Mouse (Mus musculus) forebrain, embryonic 13.5 days (tissue): Measurements from ENCODE around the gene Pmp22. TPM values are rescaled to one million over a fixed set of nuclear protein-coding genes. Genes with fewer than 3 reads are reported as not detected.

Experiments used
- ATAC-seq: fragments of 200-750 bp; cut with Nextera tagmentation; 2 replicates; pipeline ENCODE4 v1.8.0; 2017
- H3K27ac ChIP-seq: fragments of 300-500 bp; sonication (generic); 2 replicates; pipeline ENCODE4 v1.5.1; 2015; ENCODE audit warnings: inconsistent platforms, mild to moderate bottlenecking, moderate library complexity
- H3K27me3 ChIP-seq: fragments of 300-500 bp; sonication (generic); 2 replicates; pipeline ENCODE4 v1.6.1; 2015; ENCODE audit warnings: mild to moderate bottlenecking, inconsistent platforms
- H3K36me3 ChIP-seq: fragments of 300-500 bp; sonication (generic); 2 replicates; pipeline ENCODE4 v1.6.1; 2015; ENCODE audit warnings: mild to moderate bottlenecking, inconsistent platforms; ENCODE audit not compliant: poor library complexity, severe bottlenecking
- H3K4me1 ChIP-seq: fragments of 300-500 bp; sonication (generic); 2 replicates; pipeline ENCODE4 v1.6.1; 2015; ENCODE audit warnings: inconsistent platforms
- H3K4me2 ChIP-seq: fragments of 300-500 bp; sonication (generic); 2 replicates; pipeline ENCODE4 v1.6.1; 2015; ENCODE audit warnings: inconsistent platforms, mild to moderate bottlenecking, moderate library complexity
- H3K4me3 ChIP-seq: fragments of 300-500 bp; sonication (generic); 2 replicates; pipeline ENCODE4 v1.5.1; 2015; ENCODE audit warnings: mild to moderate bottlenecking, inconsistent platforms
- H3K9ac ChIP-seq: fragments of 300-500 bp; sonication (generic); 2 replicates; pipeline ENCODE4 v1.6.1; 2015; ENCODE audit warnings: mild to moderate bottlenecking, inconsistent platforms
- H3K9me3 ChIP-seq: fragments of 300-500 bp; sonication (generic); replicated peaks from 2 replicates; pipeline ENCODE4 v1.6.1; 2016; ENCODE audit warnings: inconsistent platforms
- WGBS: fragments of 180-500 bp; shearing (Covaris S2); methylation state at CpG from one replicate; pipeline ENCODE4 v1.1.7; 2015; 5-methylcytosine and 5-hydroxymethylcytosine counted together
- polyA plus RNA-seq: library from polyadenylated mRNA; unstranded; fragments of >200 nt; fragmentation: Nextera tagmentation; extraction: Ambion mirVana; gene quantifications from 2 replicates; pipeline ENCODE4 v1.2.1, GENCODE M21; 2015

The Pmp22 gene
- polyA plus RNA-seq, 1 experiment from 2014 or later = 12.7 TPM

DNA sequence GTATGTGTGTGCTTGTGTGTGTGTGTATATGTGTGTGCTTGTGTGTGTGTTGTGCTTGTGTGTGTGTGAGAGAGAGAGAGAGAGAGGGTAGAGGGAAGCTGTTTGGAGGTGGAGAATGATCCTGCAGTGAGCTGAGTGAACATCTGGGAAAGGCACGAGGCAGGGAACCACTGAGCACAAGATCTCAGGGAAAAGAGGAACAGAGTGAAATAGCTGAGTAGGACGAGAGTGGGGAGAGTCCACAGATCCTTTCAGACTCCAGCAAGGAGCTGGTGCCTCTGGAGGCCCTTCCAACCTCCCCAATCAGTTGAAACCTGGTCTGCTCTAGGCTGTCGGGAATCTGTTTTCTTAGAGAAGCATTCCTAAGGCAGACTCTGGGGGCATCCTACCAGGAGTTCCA, 10.0 kb downstream of the Pmp22 start:
- Histone ChIP-seq H3K9ac (no peak overlapping the region), H3K4me2 (no peak overlapping the region), H3K36me3 (no peaks in the 10 kb centered on the region), H3K27ac (no peak overlapping the region), H3K9me3 (no peaks in the 10 kb centered on the region), H3K4me3 (no peak overlapping the region), H3K4me1 (no peaks in the 10 kb centered on the region), H3K27me3 (peaks cover 16% of the 10 kb centered on the region)
- WGBS = 78% methylated on average over 3 of the region's 3 CpGs
- ATAC-seq = no peak

- H3K27ac ChIP-seq = no peak overlapping the region
- no peak overlapping the region for H3K9ac ChIP-seq
- H3K27me3 ChIP-seq = no peaks in the 10 kb centered on the region
- no peaks in the 10 kb centered on the region for H3K4me1 ChIP-seq
- H3K9me3 ChIP-seq = no peaks in the 10 kb centered on the region
- ATAC-seq = no peak
- H3K4me2 ChIP-seq = no peak overlapping the region
- WGBS = 93% methylated on average over 5 of the region's 5 CpGs
- no peak overlapping the region for H3K4me3 ChIP-seq
- no peaks in the 10 kb centered on the region for H3K36me3 ChIP-seq
Observed at GRCm38 (mm10) chr11:63142311-63142710, 13.5 kb downstream of the Pmp22 start.

DNA sequence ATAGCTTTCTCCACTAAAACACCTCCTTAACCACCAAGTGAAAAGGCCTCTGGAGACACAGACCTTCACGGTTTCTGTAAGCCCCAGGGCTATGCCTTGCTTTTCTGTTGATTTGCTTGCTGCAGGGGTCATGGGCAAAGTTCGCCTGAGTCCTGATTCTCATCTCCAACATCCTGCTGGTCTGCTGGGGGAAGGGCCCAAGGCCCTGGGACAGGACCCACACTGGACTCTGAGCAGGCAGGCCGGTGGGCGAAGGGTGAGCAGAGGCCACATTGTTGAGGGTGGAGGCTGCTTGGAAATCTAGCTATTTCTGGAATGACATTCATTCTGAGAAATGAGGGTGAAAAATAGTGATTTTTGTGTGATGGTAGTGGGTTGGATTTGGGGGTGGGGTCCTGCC, 14.0 kb downstream of the Pmp22 start:
- 89% methylated on average over 4 of the region's 4 CpGs for WGBS
- Histone ChIP-seq H3K36me3 (no peaks in the 10 kb centered on the region), H3K9me3 (no peaks in the 10 kb centered on the region), H3K9ac (no peak overlapping the region), H3K4me2 (no peak overlapping the region), H3K27ac (no peak overlapping the region), H3K27me3 (no peaks in the 10 kb centered on the region), H3K4me3 (no peak overlapping the region), H3K4me1 (no peaks in the 10 kb centered on the region)
- ATAC-seq = no peak

DNA sequence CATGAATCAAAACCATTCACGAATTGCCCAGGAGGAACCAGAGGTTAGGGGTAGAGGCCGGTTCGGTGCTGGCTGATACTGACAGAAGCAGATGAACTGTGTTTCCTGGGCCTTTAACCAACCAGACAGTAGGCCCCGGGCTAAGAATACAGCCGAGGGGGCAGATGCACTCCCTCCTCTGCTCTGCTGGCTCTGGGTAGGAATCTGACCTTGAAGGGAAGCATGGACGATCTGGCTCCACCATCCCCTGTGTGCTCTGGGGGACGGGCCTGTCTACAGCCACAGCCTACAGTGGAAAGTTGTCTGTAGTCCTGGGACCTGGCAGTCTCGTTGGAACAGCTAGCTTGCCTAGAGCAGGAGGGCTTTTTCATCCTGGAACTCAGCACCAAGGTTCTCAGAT, 14.7 kb downstream of the Pmp22 start:
- no peak for ATAC-seq
- H3K4me1 ChIP-seq = no peaks in the 10 kb centered on the region

GRCm38 (mm10) chr11:63146601-63147000, 17.8 kb downstream of the Pmp22 start:
- ATAC-seq = no peak
- H3K9ac ChIP-seq = no peak overlapping the region
- no peaks in the 10 kb centered on the region for H3K36me3 ChIP-seq
- no peaks in the 10 kb centered on the region for H3K4me1 ChIP-seq
- no peak overlapping the region for H3K4me2 ChIP-seq
- no peaks in the 10 kb centered on the region for H3K27me3 ChIP-seq
- no peaks in the 10 kb centered on the region for H3K9me3 ChIP-seq
- WGBS = 90% methylated on average over 7 of the region's 7 CpGs
- no peak overlapping the region for H3K27ac ChIP-seq
- H3K4me3 ChIP-seq = no peak overlapping the region

More for the DNA sequence above, 14.7 kb downstream of the Pmp22 start:
- no peak overlapping the region for H3K4me2 ChIP-seq
- no peak overlapping the region for H3K9ac ChIP-seq
- H3K27ac ChIP-seq = no peak overlapping the region
- 88% methylated on average over 8 of the region's 8 CpGs for WGBS
- H3K4me3 ChIP-seq = no peak overlapping the region
- H3K9me3 ChIP-seq = no peaks in the 10 kb centered on the region
- H3K27me3 ChIP-seq = no peaks in the 10 kb centered on the region
- H3K36me3 ChIP-seq = no peaks in the 10 kb centered on the region

- Histone ChIP-seq H3K4me2 (no peak overlapping the region), H3K27me3 (no peaks in the 10 kb centered on the region), H3K36me3 (no peaks in the 10 kb centered on the region), H3K4me3 (no peak overlapping the region), H3K4me1 (no peaks in the 10 kb centered on the region), H3K27ac (no peak overlapping the region), H3K9me3 (no peaks in the 10 kb centered on the region), H3K9ac (no peak overlapping the region)
- ATAC-seq = no peak
- 87% methylated on average over 3 of the region's 3 CpGs for WGBS
Observed at GRCm38 (mm10) chr11:63148276-63148675, 19.5 kb downstream of the Pmp22 start.

DNA sequence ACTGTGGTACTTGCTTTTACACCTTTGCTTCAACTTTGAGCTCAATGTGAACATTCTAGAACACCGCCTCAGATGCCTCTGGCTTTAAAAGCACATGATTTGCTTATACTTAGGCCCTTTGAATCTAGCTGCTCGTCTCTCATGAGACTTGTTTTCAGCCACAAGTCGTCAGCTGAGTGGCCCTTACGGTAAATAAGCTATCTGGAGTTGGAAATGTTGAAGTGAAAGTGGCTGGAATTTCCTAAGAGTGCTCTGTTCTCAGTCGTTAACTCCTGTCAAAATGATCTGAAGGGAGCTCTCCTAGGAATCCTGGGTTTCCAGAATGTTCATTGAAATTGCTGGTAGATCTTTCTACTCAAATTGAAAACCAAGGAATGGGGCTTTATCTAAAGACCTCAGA, 23.1 kb downstream of the Pmp22 start:
- 80% methylated on average over 5 of the region's 5 CpGs for WGBS
- Histone ChIP-seq H3K9ac (no peak overlapping the region), H3K4me2 (no peak overlapping the region), H3K4me1 (no peaks in the 10 kb centered on the region), H3K4me3 (no peak overlapping the region), H3K9me3 (no peaks in the 10 kb centered on the region), H3K27ac (no peak overlapping the region), H3K27me3 (no peaks in the 10 kb centered on the region), H3K36me3 (no peaks in the 10 kb centered on the region)
- ATAC-seq = no peak

- no peak overlapping the region for H3K4me3 ChIP-seq
- no peaks in the 10 kb centered on the region for H3K9me3 ChIP-seq
- no peak for ATAC-seq
- H3K4me1 ChIP-seq = no peaks in the 10 kb centered on the region
- no peak overlapping the region for H3K9ac ChIP-seq
- H3K27me3 ChIP-seq = no peaks in the 10 kb centered on the region
- no peak overlapping the region for H3K4me2 ChIP-seq
- 66% methylated on average over 4 of the region's 4 CpGs for WGBS
- no peak overlapping the region for H3K27ac ChIP-seq
- H3K36me3 ChIP-seq = no peaks in the 10 kb centered on the region
Observed at GRCm38 (mm10) chr11:63157117-63157516, 28.3 kb downstream of the Pmp22 start.

GRCm38 (mm10) chr11:63160926-63161325, 32.1 kb downstream of the Pmp22 start:
- H3K4me1 ChIP-seq = no peaks in the 10 kb centered on the region
- no peaks in the 10 kb centered on the region for H3K36me3 ChIP-seq
- H3K27ac ChIP-seq = no peak overlapping the region
- no peaks in the 10 kb centered on the region for H3K9me3 ChIP-seq
- H3K9ac ChIP-seq = no peak overlapping the region
- H3K4me3 ChIP-seq = no peak overlapping the region
- ATAC-seq = no peak
- no peak overlapping the region for H3K4me2 ChIP-seq
- no peaks in the 10 kb centered on the region for H3K27me3 ChIP-seq

GRCm38 (mm10) chr11:63162806-63163205, 34.0 kb downstream of the Pmp22 start:
- H3K9me3 ChIP-seq = no peaks in the 10 kb centered on the region
- H3K36me3 ChIP-seq = no peaks in the 10 kb centered on the region
- 82% methylated on average over 2 of the region's 2 CpGs for WGBS
- no peaks in the 10 kb centered on the region for H3K4me1 ChIP-seq
- no peak overlapping the region for H3K9ac ChIP-seq
- no peak overlapping the region for H3K4me3 ChIP-seq
- no peaks in the 10 kb centered on the region for H3K27me3 ChIP-seq
- H3K4me2 ChIP-seq = no peak overlapping the region
- no peak for ATAC-seq
- no peak overlapping the region for H3K27ac ChIP-seq

DNA sequence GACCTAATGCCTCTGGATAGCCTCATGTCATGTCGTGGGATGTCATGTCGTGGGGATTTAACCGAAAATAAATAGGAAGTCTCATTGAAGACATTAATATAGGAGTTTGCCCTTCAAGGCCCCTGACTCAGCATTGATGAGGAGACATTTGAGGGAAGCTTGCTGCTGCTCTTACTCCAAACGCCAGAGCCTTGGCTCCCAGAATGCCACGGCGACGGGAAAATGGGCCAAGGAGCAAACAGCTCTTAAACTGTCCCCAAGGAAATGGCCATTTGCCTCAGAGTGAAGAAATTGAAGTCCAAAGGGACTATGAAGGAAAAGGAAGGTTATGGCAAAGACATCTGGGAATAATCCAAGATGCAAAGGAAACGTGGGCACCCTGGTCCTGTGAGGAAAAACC, 34.8 kb downstream of the Pmp22 start:
- no peaks in the 10 kb centered on the region for H3K36me3 ChIP-seq
- H3K9me3 ChIP-seq = no peaks in the 10 kb centered on the region
- no peak for ATAC-seq
- H3K27me3 ChIP-seq = no peaks in the 10 kb centered on the region
- WGBS = 90% methylated on average over 8 of the region's 8 CpGs
- no peaks in the 10 kb centered on the region for H3K4me1 ChIP-seq
- H3K4me3 ChIP-seq = no peak overlapping the region
- no peak overlapping the region for H3K9ac ChIP-seq
- H3K27ac ChIP-seq = no peak overlapping the region
- H3K4me2 ChIP-seq = no peak overlapping the region

DNA sequence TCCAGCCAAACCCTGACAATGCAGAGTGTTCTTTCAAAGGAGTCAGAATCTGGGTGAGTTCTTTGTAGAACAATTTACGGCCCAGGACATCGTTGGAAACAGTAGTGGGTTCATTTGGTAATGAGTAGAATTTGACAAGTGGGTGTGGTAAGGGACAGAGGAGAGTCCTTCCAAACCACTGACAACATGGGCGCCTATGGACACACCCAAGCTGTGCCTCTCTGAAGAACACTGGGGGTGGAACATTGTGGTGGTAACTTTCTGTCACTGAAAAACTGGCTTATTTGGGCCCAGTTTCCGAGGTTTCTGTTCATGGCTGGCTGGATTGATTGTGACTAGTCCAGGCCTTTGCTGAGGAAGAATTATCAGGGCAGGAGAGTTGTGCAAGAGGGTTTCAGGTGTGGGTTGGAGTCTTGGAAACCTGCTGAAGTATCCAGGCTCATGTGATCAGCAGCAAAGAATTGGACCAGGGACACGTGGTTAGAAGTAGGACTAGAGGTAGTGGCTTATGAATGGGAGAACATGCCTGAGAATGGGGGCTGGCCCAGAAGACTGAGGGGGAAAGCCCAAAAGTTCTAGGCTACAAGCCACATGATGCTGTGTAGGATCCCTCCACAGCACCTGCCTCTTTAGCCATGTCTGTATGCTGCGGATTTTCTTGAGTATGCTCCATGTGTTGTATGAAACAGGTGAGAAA, 35.4 kb downstream of the Pmp22 start:
- H3K9ac ChIP-seq = no peak overlapping the region
- no peak overlapping the region for H3K27ac ChIP-seq
- no peak overlapping the region for H3K4me3 ChIP-seq
- H3K4me2 ChIP-seq = no peak overlapping the region
- 82% methylated on average over 6 of the region's 6 CpGs for whole genome bisulfite sequencing
- H3K9me3 ChIP-seq = no peaks in the 10 kb centered on the region
- no peaks in the 10 kb centered on the region for H3K4me1 ChIP-seq
- H3K27me3 ChIP-seq = no peaks in the 10 kb centered on the region
- H3K36me3 ChIP-seq = no peaks in the 10 kb centered on the region
- ATAC-seq = no peak

GRCm38 (mm10) chr11:63164756-63165484, 36.1 kb downstream of the Pmp22 start:
- Histone ChIP-seq H3K9me3 (no peaks in the 10 kb centered on the region), H3K27ac (no peak overlapping the region), H3K4me1 (no peaks in the 10 kb centered on the region), H3K4me3 (no peak overlapping the region), H3K4me2 (no peak overlapping the region), H3K36me3 (no peaks in the 10 kb centered on the region), H3K9ac (no peak overlapping the region), H3K27me3 (no peaks in the 10 kb centered on the region)
- no peak for ATAC-seq
- WGBS = 53% methylated on average over 7 of the region's 7 CpGs
